Mouse (Mus musculus) thymus, postnatal 14 days (tissue): ENCODE results near the gene Arhgef39.
A peak's percentile ranks its signal among the peaks of the same experiment; 100 is the strongest.
"Not testable (repeated sequence)": the region's sequence is repeated elsewhere in the genome, so short reads cannot be mapped to it uniquely, and the experiment has no call there.

Source experiments
- DNase-seq: peaks from one replicate; pipeline ENCODE4 v3.0.0; 2021

Arhgef39 gene

DNA sequence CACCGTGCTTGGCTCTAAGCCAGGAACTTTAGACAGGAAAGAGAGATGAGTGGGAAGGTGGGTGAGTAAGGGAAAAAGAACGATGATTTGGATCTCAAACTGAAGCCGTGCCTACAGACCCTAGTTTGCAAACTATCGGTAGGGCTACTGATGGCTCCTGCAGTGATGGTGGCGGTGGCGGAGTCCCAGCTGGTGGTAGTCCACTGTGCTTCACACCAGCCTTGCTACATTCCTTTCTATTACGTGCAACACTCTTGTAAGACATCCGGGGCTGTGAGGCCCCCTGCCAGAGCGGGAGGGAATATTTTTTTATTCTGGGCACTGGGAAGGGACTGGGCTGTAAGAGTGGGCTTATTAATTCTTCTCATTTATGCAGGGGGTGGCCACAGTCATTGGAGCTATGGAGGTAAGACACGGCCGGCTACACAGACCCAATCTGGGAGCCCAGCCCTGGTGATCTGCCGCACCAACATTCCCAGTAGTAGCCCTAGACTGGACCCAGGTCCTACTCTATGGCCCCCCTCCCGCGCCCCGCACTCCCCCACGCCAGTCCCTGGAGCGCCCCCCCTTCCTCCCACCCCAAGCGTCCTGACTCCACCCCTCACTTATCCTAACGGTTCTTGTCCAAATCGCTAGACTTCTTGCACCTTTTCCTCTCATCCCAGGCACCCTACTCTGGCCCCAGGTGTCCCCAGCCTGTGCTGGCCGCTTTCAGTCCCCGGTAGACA, 8.6 kb upstream of the Arhgef39 start:
- no peak for DNase-seq

GRCm38 (mm10) chr4:43506536-43507185, 7.2 kb upstream of the Arhgef39 start, which contains the start of gene Car9:
Gene Car9, plus strand, starts transcription at chr4:43506966.
- DNase-seq: no peak

DNA sequence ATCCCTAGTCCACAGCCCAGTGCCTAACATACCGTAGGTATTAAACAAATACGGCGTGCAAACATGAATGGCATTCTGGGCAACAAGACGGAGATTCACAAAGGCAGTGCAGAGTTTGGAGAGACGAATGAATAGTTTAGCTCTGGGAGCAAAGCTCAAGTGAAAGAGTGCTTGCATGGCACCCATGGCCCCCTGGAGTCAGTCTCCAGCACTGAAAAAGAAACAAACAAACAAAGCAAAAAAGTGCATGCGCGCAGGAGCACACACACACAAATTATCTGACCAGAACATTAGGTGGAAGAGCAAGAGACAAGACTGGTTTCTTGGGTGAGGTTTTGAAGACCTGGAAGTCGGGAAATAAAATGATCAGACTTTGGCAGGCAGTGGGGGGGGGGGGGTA, 6.6 kb upstream of the Arhgef39 start:
- DNase-seq: no peak

GRCm38 (mm10) chr4:43504269-43504668, 4.8 kb upstream of the Arhgef39 start:
- DNase-seq: no peak

DNA sequence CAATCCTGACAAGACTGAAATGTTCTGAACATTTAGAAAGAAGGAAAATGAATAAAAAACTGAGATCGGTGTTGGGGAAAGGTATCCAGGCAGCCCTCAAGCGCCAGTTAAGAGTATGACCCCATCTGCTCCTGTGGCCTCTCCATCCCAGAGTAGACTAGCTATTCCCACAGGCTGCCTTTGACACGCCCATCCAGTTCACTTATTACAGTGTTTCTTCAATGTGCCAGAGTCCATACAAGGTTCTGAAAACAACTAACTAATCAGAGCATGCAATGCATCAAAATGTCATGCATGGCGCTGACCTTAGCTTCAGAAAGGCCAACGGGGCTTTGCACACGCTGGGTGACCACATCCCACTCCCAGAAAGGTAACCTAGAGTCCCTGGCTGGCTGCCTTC, 4.0 kb upstream of the Arhgef39 start:
- DNase-seq: no peak

DNA sequence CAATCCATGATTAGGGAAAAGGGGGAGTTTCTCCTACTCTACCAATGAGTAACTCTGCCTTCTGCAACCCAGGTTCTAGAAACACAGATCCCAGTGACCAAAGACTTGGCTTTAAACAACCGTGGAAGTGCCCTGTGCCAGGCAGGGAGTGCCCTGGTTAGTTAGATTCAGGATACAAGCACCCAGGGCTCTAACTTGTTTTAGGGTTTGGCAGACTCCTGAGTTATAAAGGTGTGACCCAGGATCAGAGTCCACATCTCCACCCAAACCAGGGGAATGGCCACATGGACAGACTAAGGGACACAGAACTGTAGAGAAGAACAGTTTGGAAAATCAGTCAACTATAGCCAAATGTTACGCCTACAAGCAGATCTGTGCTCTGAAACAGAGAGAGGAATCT, 3.5 kb upstream of the Arhgef39 start:
- DNase-seq: no peak

DNA sequence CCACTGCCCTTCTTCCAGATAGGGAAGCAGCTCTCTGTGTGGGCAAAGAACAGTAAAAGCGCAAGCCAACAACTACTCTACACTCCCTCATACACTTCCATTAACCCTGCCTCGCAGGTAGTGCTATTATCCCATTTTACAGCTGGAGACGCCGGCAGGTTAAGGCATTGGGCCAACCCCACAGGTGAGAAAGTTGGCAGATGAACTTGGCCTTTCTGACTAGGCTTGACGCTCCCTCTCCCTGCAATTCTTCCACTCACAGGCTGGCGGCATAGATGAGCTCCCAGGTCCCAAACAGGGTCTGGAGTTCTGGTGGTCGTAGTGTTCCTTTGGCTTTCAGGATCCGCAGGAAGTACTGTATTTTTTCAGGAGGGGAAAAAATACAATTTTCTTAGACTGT, 512 bp downstream of the Arhgef39 start:
- peak; percentile 71 for DNase-seq

DNA sequence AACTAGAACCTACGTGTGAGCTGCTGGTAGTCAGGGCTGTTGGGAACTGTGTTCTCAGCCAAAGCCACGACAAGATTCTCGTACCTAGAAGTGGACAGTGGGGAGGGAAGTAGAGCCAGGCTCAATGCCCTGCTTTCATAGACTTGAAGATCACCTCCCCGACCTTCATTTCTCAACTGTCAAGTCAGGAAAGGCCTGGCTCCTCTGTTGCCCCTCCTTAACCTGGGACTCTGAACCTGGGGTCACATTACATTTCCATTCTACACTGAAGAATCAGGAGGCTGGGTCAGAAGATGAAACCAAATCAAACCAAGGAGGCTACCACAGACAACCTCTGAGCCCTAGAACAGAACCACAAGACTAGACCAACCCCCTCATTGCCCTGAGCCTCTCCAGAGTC, 1.5 kb downstream of the Arhgef39 start:
- no peak for DNase-seq

DNA sequence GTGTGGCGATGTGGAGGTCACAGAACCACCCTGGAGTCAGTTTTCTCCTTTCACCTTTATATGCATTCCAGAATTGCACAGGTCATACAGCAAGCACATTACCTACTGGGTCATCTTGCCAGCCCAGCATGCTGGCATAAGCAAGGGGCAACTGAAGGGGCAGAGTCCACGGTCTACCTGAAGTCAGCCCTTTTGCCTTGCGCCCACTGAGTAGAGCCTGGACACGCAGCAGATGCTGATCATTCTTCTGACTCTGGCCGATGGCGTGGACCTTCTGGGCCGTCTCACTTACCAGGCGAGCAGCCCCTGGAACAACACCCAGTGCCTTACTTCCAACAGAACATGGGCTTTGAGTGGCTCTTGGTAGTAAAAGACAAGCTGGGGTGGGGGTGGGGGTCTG, 2.1 kb downstream of the Arhgef39 start:
- no peak for DNase-seq

DNA sequence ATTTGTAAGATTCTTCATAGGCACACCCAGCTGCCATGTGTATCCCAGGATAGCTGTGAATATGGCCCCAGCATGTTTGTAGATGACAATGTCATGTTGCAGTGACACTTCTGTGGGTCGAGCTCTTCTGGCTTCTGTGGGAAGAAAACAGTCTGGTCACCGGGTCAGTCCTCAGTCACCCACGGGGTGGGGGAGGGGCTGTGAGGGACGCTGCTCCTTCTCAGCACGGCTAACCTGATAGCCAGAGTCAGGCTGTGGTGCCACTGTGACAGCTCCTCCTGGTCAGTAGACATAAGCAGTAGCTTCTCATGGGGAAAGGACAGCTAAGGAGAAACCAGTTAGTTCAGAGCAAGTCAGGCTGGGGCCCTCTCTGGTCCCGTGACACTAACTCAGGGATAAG, 2.9 kb downstream of the Arhgef39 start:
- no peak for DNase-seq

- no peak for DNase-seq
Observed at GRCm38 (mm10) chr4:43493846-43494240, 5.7 kb downstream of the Arhgef39 start.

DNA sequence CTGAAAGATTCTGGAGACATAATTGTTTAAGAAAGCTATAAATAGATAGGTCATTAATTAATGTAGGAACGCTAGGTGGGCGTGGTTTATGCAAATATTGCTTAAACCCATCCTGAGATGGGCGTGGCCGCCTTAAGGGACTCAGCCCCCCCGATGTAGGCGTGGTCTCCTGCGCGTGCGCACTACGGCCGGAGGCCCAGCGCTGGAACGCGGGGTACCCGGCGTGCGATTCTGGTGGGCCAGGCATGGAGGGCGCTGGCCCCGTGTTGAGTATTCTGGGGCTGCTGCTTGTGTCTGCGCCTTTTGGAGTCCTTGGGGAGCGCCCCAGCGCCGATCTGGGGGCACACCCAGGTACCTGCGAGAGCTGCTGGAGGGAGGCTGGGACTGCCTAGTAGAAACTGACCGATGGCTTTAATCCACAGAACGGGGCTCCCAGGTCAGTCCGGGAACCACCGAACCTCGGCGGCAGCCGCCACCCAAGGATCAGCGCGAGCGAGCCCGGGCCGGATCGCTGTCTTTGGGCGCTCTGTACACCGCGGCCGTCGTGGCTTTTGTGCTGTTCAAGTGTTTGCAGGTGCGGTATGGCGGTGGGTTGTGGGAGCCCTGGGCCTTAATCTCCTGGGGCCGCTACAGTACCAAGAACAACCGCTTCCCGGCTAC, 6.2 kb downstream of the Arhgef39 start:
- DNase-seq: peak; percentile 99

- peak; percentile 94 for DNase-seq
Observed at GRCm38 (mm10) chr4:43492821-43493185, 6.7 kb downstream of the Arhgef39 start, which contains the start of gene Ccdc107. Gene Ccdc107, plus strand, starts transcription at chr4:43492900.

GRCm38 (mm10) chr4:43492101-43492820, 7.2 kb downstream of the Arhgef39 start:
- no peak for DNase-seq

DNA sequence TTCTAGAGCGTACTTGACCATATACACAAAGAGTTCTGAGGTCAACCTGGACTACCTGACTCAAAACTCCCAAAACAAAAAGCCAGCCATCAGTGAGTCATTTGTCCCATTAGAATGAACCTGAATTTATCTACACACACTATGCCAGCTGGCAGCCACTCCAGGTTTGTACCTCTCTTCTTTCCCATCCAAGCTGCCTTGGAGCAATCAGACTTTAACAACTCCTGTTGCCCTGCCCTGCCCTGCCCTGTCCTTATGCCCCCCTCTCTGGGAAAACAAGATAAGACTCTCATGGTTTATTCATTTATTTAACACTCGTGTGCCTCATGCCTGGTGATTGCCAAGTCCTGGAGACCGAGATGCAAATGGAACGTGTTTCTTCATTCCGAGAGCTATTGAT, 8.7 kb downstream of the Arhgef39 start:
- no peak for DNase-seq

DNA sequence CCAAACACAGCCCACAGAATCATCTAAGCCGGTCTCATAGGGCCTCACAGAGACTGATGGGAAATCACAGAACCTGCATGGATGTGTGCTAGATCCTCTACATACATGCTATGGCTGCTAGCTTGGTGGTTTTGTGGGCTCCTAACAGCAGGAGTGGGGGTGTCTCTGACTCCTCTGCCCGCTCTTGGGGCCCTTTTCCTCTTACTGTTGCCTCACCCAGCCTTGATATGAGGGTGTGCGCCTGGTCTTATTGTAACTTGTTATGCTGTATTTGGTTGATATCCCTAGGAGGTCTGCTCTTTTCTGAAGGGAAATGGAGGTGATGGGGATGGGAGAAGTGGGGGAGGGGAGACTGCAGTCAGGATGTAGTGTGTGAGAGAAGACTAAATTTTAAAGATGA, 9.9 kb downstream of the Arhgef39 start:
- DNase-seq: no peak

GRCm38 (mm10) chr4:43485666-43486065, 13.8 kb downstream of the Arhgef39 start:
- DNase-seq: not testable (repeated sequence)

GRCm38 (mm10) chr4:43483535-43484091, 15.9 kb downstream of the Arhgef39 start, which contains the start of gene Sit1:
Gene Sit1, minus strand, starts transcription at chr4:43483734.
- peak; percentile 89 for DNase-seq

- peak; percentile 57 for DNase-seq
Observed at GRCm38 (mm10) chr4:43482591-43482990, 16.9 kb downstream of the Arhgef39 start.

DNA sequence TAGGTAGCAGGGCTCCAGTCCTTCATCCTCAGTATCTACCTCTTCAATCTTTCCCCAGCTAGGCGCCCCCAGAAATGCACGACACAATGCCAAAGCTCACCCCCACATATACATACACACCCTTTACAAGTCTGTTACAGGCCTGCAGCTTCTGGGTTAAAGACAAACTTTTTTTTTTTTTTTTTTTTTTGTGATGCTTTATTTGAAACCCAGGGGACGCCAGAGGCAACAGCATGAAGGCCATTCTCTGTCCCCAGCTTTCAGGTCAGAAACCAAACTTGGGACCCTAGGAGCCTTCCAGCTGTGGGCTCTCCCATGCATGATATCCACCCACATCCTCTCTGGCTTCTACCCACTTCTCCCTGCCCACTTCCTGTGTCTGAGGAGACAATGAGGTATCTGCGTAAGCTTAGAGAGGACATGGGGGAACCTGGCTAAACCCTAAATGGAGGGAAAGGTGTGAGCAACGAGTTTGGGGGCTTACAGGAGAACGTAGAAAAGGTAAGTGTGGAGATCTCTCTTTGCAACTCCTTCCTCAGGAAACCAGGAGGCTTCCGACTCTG, 17.5 kb downstream of the Arhgef39 start:
- peak; percentile 80 for DNase-seq

DNA sequence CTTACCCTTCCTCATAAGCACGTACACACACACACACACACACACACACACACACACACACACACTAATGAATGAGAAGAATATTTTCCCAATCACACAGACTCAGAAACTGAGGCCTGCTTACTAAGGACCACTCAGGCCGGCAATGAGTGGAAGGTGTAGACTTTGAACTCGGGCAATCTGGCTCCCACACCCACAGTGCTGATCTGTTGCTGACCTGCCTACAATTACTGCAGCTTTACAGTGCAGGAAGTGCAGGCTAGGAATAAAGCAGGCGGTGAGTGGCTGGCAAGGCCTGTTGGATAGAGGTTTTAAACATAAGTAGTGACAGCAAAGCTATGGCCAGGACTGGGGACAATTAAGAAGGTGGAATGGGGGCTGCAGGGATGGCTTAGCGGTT, 18.5 kb downstream of the Arhgef39 start:
- DNase-seq: no peak
